Mouse (Mus musculus) forelimb bud, embryonic 11.5 days (tissue): Measurements from ENCODE around the gene Carhsp1.

Source experiments
- DNase-seq: peaks from one replicate; pipeline ENCODE4 v3.0.0-alpha.2; 2012; ENCODE audit warnings: low read depth, low spot score

The Carhsp1 gene

GRCm38 (mm10) chr16:8639466-8640191, 32.3 kb downstream of the Carhsp1 start:
- no peak for DNase-seq

GRCm38 (mm10) chr16:8638131-8638530, 33.8 kb downstream of the Carhsp1 start:
- DNase-seq, result no peak

- DNase-seq, result peak; percentile 91
Measured at GRCm38 (mm10) chr16:8637217-8638051, 34.5 kb downstream of the Carhsp1 start, which contains the start of the genes Pmm2 and Tmem186. Gene Pmm2 (plus strand): TSS chr16:8637674. Gene Tmem186 (minus strand): TSS chr16:8637712.

GRCm38 (mm10) chr16:8636867-8637216, 35.1 kb downstream of the Carhsp1 start:
- DNase-seq, result no peak

GRCm38 (mm10) chr16:8631428-8631827, 40.5 kb downstream of the Carhsp1 start:
- DNase-seq, result no peak

GRCm38 (mm10) chr16:8630419-8630818, 41.5 kb downstream of the Carhsp1 start:
- no peak for DNase-seq

- no peak for DNase-seq
Measured at GRCm38 (mm10) chr16:8620315-8621115, 51.4 kb downstream of the Carhsp1 start.

GRCm38 (mm10) chr16:8619659-8620314, 52.2 kb downstream of the Carhsp1 start:
- DNase-seq, result no peak

GRCm38 (mm10) chr16:8613447-8613846, 58.5 kb downstream of the Carhsp1 start:
- no peak for DNase-seq

- DNase-seq, result no peak
Measured at GRCm38 (mm10) chr16:8613039-8613438, 58.9 kb downstream of the Carhsp1 start.

- no peak for DNase-seq
Measured at GRCm38 (mm10) chr16:8612214-8613005, 59.5 kb downstream of the Carhsp1 start.

- no peak for DNase-seq
Measured at GRCm38 (mm10) chr16:8610397-8610796, 61.6 kb downstream of the Carhsp1 start.
